Mouse (Mus musculus) liver (tissue): ENCODE results near the gene Cerkl.

Experiments
- DNase-seq: peaks from one replicate; pipeline ENCODE4 v3.0.0-alpha.2; 2020; ENCODE audit warnings: mixed read lengths

The Cerkl gene

GRCm38 (mm10) chr2:79309454-79310118 lies 147.0 kb downstream of the Cerkl start:
- DNase-seq, result no peak

- DNase-seq, result no peak
These were observed 149.0 kb downstream of the Cerkl start for GRCm38 (mm10) chr2:79307549-79307948.

- DNase-seq, result no peak
These were observed 154.2 kb downstream of the Cerkl start for GRCm38 (mm10) chr2:79302398-79302797.

GRCm38 (mm10) chr2:79292431-79292830 lies 164.2 kb downstream of the Cerkl start:
- DNase-seq, result no peak

- DNase-seq, result no peak
These were observed 164.7 kb downstream of the Cerkl start for GRCm38 (mm10) chr2:79291922-79292321.

- no peak for DNase-seq
These were observed 166.4 kb downstream of the Cerkl start for GRCm38 (mm10) chr2:79290149-79290548.

- no peak for DNase-seq
These were observed 172.4 kb downstream of the Cerkl start for GRCm38 (mm10) chr2:79284206-79284605.
